Mouse (Mus musculus): ENCODE data around the gene Trpm6. TPM values are rescaled to one million over a fixed set of nuclear protein-coding genes. Genes with fewer than 3 reads are reported as not detected.

Trpm6 gene
- total RNA-seq, 2 experiments from 2014 or later = 0.20 to 0.25 TPM

DNA sequence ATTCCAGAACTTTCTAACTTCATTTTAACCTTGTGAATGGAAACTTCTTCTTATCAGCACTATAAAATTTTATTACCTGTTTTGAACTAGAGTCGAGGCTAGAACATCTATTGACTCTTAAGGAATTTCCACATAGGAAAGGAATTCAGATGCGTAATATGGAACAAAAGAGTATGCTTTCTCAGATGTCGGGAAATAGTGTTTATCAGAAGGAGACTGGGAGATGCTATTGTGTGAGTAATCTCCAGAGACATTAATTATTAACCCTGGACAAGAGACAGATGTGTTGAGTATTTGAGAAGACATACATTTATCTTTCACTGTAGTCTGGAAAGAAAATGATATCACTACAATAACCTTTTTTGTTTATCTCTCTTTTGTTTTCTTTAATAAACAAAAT is 61.5 kb downstream of the Trpm6 start:
- DNase-seq (ENCODE audit: low spot score in 2 of 2) = no peak
- TF ChIP-seq CTCF (conservative IDR thresholded peaks at IDR 0.05) = no peak
- Histone ChIP-seq H3K27ac (no peak overlapping the region), H3K4me3 (no peak overlapping the region)

- no peak overlapping the region for H3K4me3 ChIP-seq
- H3K27ac ChIP-seq = no peak overlapping the region
- DNase-seq (ENCODE audit: low spot score in 2 of 2) = no peak
- TF ChIP-seq CTCF (conservative IDR thresholded peaks at IDR 0.05) = no peak
These were observed 65.4 kb downstream of the Trpm6 start for GRCm38 (mm10) chr19:18815170-18815569.

GRCm38 (mm10) chr19:18817425-18817824 is 67.6 kb downstream of the Trpm6 start:
- no peak overlapping the region for H3K4me3 ChIP-seq
- TF ChIP-seq CTCF (conservative IDR thresholded peaks at IDR 0.05) = peak; percentile 15; the same call in 1 of the 2 replicates
- no peak for DNase-seq (ENCODE audit: low spot score in 2 of 2)
- no peak overlapping the region for H3K27ac ChIP-seq

- no peak for DNase-seq (ENCODE audit: low spot score in 2 of 2)
- H3K27ac ChIP-seq = no peak overlapping the region
- TF ChIP-seq CTCF (conservative IDR thresholded peaks at IDR 0.05) = no peak
- H3K4me3 ChIP-seq = no peak overlapping the region
These were observed 78.8 kb downstream of the Trpm6 start for GRCm38 (mm10) chr19:18828601-18829000.

GRCm38 (mm10) chr19:18831196-18831595 is 81.4 kb downstream of the Trpm6 start:
- TF ChIP-seq CTCF (conservative IDR thresholded peaks at IDR 0.05) = no peak
- Histone ChIP-seq H3K4me3 (no peak overlapping the region), H3K27ac (no peak overlapping the region)
- no peak for DNase-seq (ENCODE audit: low spot score in 2 of 2)

DNA sequence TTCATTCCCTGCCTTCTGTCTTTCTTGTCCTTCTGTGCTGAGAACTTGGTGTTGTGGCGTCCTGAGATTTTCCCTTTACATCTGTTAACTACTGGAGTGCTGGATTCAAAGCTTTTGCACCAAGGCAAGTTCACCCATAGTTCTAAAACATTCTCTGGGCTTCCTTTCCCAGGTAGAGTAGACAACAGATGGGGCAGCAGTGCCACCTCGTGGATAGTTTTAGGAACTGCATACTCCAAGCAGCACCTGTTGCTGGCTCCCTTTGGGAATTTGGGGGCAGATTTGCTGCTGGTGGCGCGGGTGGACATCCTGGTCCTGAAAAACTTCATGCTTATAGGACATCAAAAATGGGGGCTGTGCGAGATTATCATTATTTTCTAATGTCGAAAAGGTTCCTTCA is 85.2 kb downstream of the Trpm6 start:
- DNase-seq (ENCODE audit: low spot score in 2 of 2) = peak; percentile 10 to 72
- peak; percentile 98 for TF ChIP-seq CTCF (conservative IDR thresholded peaks at IDR 0.05)
- H3K4me3 ChIP-seq = no peak overlapping the region
- no peak overlapping the region for H3K27ac ChIP-seq

DNA sequence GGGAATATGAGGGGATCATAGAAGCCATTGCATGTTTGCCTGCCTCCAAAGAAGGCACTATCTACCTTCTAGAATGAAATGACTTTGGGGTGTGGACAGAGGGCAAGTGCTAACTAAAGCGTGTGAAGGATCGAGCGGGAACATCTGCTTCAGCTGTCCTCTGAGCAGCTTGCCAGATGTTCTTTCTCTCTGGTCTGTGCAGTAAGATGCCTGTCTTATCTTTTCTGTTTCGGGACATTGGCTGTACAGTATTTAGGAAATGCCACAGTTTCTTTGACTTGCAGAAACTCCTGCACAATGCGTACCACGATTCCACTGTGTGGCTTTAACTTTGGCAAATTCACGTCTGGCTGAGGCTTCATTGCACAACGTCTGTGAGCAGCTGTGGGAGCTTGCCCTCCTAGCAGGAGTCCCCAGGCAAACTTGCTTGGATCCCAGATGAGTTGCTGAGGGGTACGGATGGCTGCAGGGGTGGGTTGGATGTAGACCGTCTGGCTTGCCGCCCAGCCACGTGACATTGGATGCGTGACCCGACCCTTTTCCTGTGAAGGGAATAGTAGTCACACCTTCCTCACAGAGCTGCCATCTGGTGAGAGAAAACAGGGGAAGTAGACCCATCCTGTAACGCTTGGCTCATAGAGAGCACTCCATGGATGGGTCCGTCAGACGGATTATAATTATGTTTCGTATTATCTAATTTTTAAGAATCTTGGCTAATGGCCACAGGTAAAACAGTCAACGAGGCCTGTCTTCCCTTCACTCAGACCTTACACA is 92.2 kb downstream of the Trpm6 start:
- no peak for TF ChIP-seq CTCF (conservative IDR thresholded peaks at IDR 0.05)
- H3K4me3 ChIP-seq = no peak overlapping the region
- no peak for DNase-seq (ENCODE audit: low spot score in 2 of 2)
- no peak overlapping the region for H3K27ac ChIP-seq

GRCm38 (mm10) chr19:18842626-18843025 is 92.8 kb downstream of the Trpm6 start:
- H3K4me3 ChIP-seq = no peak overlapping the region
- no peak overlapping the region for H3K27ac ChIP-seq
- TF ChIP-seq CTCF (conservative IDR thresholded peaks at IDR 0.05) = no peak
- DNase-seq (ENCODE audit: low spot score in 2 of 2) = no peak

GRCm38 (mm10) chr19:18846336-18846735 is 96.6 kb downstream of the Trpm6 start:
- no peak for TF ChIP-seq CTCF (conservative IDR thresholded peaks at IDR 0.05)
- no peak for DNase-seq (ENCODE audit: low spot score in 2 of 2)
- Histone ChIP-seq H3K27ac (no peak overlapping the region), H3K4me3 (no peak overlapping the region)

GRCm38 (mm10) chr19:18868311-18868710 is 118.5 kb downstream of the Trpm6 start:
- Histone ChIP-seq H3K27ac (no peak overlapping the region), H3K4me3 (no peak overlapping the region)
- peak; percentile 30 for TF ChIP-seq CTCF (conservative IDR thresholded peaks at IDR 0.05)
- DNase-seq (ENCODE audit: low spot score in 2 of 2) = no peak

DNA sequence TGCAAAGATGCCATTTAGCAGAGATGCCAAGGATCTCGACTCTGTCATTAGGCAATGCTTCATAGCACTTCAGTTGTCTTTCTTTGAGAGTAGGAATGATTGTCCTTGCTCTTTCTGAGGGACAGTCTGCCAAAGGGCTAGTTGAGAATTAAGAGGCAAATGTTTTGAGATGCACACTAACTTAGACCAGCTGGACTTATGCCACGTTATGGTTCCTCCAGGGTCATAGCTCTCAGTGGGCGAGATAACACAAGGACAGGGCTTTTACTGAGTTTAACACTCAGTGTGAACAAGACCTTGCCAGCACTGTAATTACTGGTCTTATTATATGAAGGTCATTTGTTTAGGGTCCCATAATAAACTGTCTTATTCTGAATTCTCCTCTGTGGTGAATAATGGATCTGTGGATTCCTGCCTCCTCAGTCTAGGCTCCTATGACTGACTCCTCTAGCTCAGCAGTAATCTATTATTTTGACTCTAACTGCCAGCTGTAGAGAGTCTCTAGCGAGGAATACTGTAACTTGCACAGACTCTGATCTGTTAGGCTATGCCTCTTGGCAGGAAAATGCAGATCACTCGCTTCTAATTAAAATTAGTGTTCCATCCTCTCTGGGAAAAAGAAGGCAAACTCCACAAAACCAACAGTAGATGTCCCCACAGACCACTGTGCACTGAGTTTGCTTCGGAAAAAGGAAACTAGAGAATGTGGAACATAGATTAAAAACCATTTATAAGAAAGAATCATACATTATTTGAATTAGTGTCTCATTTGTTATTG is 123.2 kb downstream of the Trpm6 start:
- peak; percentile 56 for DNase-seq (ENCODE audit: low spot score in 2 of 2)
- TF ChIP-seq CTCF (conservative IDR thresholded peaks at IDR 0.05) = peak; percentile 88
- Histone ChIP-seq H3K27ac (peak overlapping the region; percentile 73; the same call in 1 of the 2 replicates), H3K4me3 (no peak overlapping the region)

DNA sequence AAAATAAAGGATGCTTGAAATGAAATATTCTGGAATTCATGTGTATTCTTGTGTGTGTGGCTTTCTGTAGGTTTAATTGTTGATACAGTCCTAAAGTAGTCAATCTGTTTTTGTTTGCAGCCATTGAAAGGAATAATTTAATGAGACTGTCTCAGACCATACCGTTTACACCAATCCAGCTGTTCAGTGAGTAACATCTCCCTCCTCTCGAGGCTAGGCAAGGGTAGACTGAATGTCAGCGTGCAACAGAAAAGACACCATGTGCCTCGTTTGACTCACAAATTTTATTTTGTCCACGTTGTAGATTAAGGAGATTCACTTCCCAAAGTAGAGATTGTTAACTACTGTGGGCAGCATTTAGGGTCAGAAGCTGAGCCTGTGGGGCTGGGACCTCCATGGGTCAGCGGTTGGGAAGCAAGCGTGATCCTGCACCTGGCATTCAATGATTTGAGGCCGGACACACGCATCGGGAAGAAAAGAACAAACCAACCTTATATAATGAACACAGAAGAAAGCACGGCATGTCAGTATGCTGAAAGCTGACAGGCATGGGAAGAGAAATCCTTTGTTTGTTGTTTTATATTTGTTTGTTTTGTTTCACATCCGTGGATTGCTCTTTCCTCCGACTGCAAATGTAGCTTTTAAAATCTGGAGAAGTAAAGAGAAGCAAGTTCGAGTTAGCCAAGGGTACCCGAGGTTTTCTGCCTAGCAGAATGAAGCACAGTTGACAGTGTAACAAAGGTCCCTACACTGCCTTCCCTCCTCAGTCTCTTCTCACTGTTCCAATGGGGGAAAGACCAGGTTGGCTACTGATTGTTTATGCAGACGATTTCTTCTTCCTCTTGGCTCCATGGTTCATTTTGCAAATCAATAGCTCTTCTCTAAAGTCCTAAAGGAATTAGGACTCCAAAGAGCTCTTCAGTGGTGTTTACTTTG is 124.2 kb downstream of the Trpm6 start:
- TF ChIP-seq CTCF (conservative IDR thresholded peaks at IDR 0.05) = no peak
- Histone ChIP-seq H3K27ac (peak overlapping the region; percentile 73), H3K4me3 (peak overlapping the region; percentile 20; the same call in 1 of the 2 replicates)
- no peak for DNase-seq (ENCODE audit: low spot score in 2 of 2)
